Mouse (Mus musculus) midbrain, embryonic 10.5 days (tissue): ENCODE results near the gene Kif13a. TPM values are rescaled to one million over a fixed set of nuclear protein-coding genes. Genes with fewer than 3 reads are reported as not detected.
A peak's percentile ranks its signal among the peaks of the same experiment; 100 is the strongest.

Source experiments
- DNase-seq: peaks from one replicate; pipeline ENCODE4 v3.0.0-alpha.2; 2017; ENCODE audit warnings: low spot score
- H3K27ac ChIP-seq: fragments of 300-500 bp; sonication (generic); replicated peaks from 2 replicates; pipeline ENCODE4 v1.5.1; 2016; ENCODE audit warnings: mild to moderate bottlenecking
- H3K27me3 ChIP-seq: fragments of 300-500 bp; sonication (generic); 2 replicates; pipeline ENCODE4 v1.6.1; 2016; ENCODE audit warnings: low read depth, mild to moderate bottlenecking; ENCODE audit not compliant: poor library complexity, severe bottlenecking
- H3K36me3 ChIP-seq: fragments of 300-500 bp; sonication (generic); 2 replicates; pipeline ENCODE4 v1.6.1; 2016; ENCODE audit warnings: mild to moderate bottlenecking, moderate library complexity
- H3K4me1 ChIP-seq: fragments of 300-500 bp; sonication (generic); 2 replicates; pipeline ENCODE4 v1.6.1; 2016
- H3K4me3 ChIP-seq: fragments of 300-500 bp; sonication (generic); 2 replicates; pipeline ENCODE4 v1.5.1; 2016; ENCODE audit warnings: mild to moderate bottlenecking, moderate library complexity
- H3K9me3 ChIP-seq: fragments of 300-500 bp; sonication (generic); replicated peaks from 2 replicates; pipeline ENCODE4 v1.6.1; 2016; ENCODE audit warnings: mild to moderate bottlenecking
- WGBS: fragments of 180-500 bp; shearing (Covaris S2); methylation state at CpG from one replicate; pipeline ENCODE4 v1.1.7; 2016; 5-methylcytosine and 5-hydroxymethylcytosine counted together
- polyA plus RNA-seq: library from polyadenylated mRNA; unstranded; fragments of >200 nt; fragmentation: Nextera tagmentation; extraction: Ambion mirVana; gene quantifications from 2 replicates; pipeline ENCODE4 v1.2.1, GENCODE M21; 2016

The Kif13a gene
- polyA plus RNA-seq, 1 experiment from 2014 or later: 9.1 TPM

- no peak for DNase-seq
- H3K9me3 ChIP-seq: no peaks in the 10 kb centered on the region
Observed at GRCm38 (mm10) chr13:46872732-46873131, 56.9 kb downstream of the Kif13a start.

GRCm38 (mm10) chr13:46872194-46872593 is 57.5 kb downstream of the Kif13a start:
- Histone ChIP-seq H3K4me3 (no peak overlapping the region), H3K4me1 (peaks cover 23% of the 10 kb centered on the region), H3K27ac (0 out of 2 replicates have a peak overlapping the region, but pooled peaks have one; percentile 3), H3K27me3 (no peaks in the 10 kb centered on the region), H3K9me3 (no peaks in the 10 kb centered on the region), H3K36me3 (peaks cover 4% of the 10 kb centered on the region; the same call in 1 of the 2 replicates)
- peak; percentile 17 for DNase-seq
- 80% methylated on average over 6 of the region's 6 CpGs for WGBS

More at GRCm38 (mm10) chr13:46872732-46873131, 56.9 kb downstream of the Kif13a start:
- Histone ChIP-seq H3K4me3 (no peak overlapping the region), H3K27me3 (no peaks in the 10 kb centered on the region), H3K27ac (no peak overlapping the region), H3K4me1 (peaks cover 23% of the 10 kb centered on the region), H3K36me3 (peaks cover 4% of the 10 kb centered on the region; the same call in 1 of the 2 replicates)
- WGBS: 91% methylated on average over 11 of the region's 11 CpGs

GRCm38 (mm10) chr13:46869464-46869863 is 60.2 kb downstream of the Kif13a start:
- Histone ChIP-seq H3K4me1 (peaks cover 23% of the 10 kb centered on the region), H3K36me3 (peaks cover 4% of the 10 kb centered on the region; the same call in 1 of the 2 replicates), H3K27me3 (no peaks in the 10 kb centered on the region), H3K27ac (no peak overlapping the region), H3K9me3 (no peaks in the 10 kb centered on the region), H3K4me3 (no peak overlapping the region)
- no peak for DNase-seq
- WGBS: 94% methylated on average over 13 of the region's 13 CpGs

GRCm38 (mm10) chr13:46863169-46863748 is 66.4 kb downstream of the Kif13a start:
- no peaks in the 10 kb centered on the region for H3K27me3 ChIP-seq
- no peaks in the 10 kb centered on the region for H3K4me1 ChIP-seq
- H3K27ac ChIP-seq: no peak overlapping the region
- WGBS: 94% methylated on average over 3 of the region's 3 CpGs
- H3K4me3 ChIP-seq: no peak overlapping the region
- no peaks in the 10 kb centered on the region for H3K36me3 ChIP-seq
- no peaks in the 10 kb centered on the region for H3K9me3 ChIP-seq
- DNase-seq: no peak

DNA sequence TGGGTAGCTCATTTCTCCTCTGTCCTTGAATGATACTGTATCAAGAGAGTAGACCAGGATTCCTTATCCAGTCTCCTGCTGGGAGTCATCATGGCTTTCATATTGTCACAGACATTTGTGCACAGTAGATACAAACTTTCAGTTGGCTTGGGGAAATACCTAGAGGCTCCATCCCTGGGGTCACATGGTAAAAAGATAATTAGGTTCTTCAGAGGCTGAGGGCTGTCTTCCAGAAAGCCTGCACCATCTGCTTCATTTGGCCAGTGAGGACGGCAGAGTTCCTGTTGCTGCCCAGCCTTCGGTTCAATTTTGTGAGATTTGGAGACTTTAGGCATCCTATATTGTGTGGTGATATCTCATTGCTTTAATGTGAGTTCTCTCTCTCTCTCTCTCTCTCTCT is 69.8 kb downstream of the Kif13a start:
- Histone ChIP-seq H3K4me1 (no peaks in the 10 kb centered on the region), H3K4me3 (no peak overlapping the region), H3K36me3 (no peaks in the 10 kb centered on the region), H3K27ac (no peak overlapping the region), H3K9me3 (no peaks in the 10 kb centered on the region), H3K27me3 (no peaks in the 10 kb centered on the region)
- no peak for DNase-seq
- WGBS: 92% methylated on average over 2 of the region's 2 CpGs

GRCm38 (mm10) chr13:46859173-46859572 is 70.5 kb downstream of the Kif13a start:
- Histone ChIP-seq H3K27me3 (no peaks in the 10 kb centered on the region), H3K9me3 (no peaks in the 10 kb centered on the region), H3K27ac (no peak overlapping the region), H3K4me3 (no peak overlapping the region), H3K4me1 (no peaks in the 10 kb centered on the region), H3K36me3 (no peaks in the 10 kb centered on the region)
- no peak for DNase-seq
- 99% methylated on average over 2 of the region's 2 CpGs for WGBS

GRCm38 (mm10) chr13:46858835-46859152 is 70.9 kb downstream of the Kif13a start:
- H3K27ac ChIP-seq: no peak overlapping the region
- no peaks in the 10 kb centered on the region for H3K36me3 ChIP-seq
- no peaks in the 10 kb centered on the region for H3K27me3 ChIP-seq
- WGBS: 85% methylated on average over 8 of the region's 8 CpGs
- H3K4me1 ChIP-seq: no peaks in the 10 kb centered on the region
- H3K4me3 ChIP-seq: no peak overlapping the region
- DNase-seq: no peak
- no peaks in the 10 kb centered on the region for H3K9me3 ChIP-seq

GRCm38 (mm10) chr13:46858143-46858834 is 71.4 kb downstream of the Kif13a start:
- H3K36me3 ChIP-seq: peaks cover under 1% of the 10 kb centered on the region; the same call in 1 of the 2 replicates
- H3K4me3 ChIP-seq: no peak overlapping the region
- H3K9me3 ChIP-seq: no peaks in the 10 kb centered on the region
- H3K27ac ChIP-seq: no peak overlapping the region
- H3K4me1 ChIP-seq: no peaks in the 10 kb centered on the region
- no peaks in the 10 kb centered on the region for H3K27me3 ChIP-seq
- DNase-seq: no peak
- WGBS: 92% methylated on average over 8 of the region's 8 CpGs

DNA sequence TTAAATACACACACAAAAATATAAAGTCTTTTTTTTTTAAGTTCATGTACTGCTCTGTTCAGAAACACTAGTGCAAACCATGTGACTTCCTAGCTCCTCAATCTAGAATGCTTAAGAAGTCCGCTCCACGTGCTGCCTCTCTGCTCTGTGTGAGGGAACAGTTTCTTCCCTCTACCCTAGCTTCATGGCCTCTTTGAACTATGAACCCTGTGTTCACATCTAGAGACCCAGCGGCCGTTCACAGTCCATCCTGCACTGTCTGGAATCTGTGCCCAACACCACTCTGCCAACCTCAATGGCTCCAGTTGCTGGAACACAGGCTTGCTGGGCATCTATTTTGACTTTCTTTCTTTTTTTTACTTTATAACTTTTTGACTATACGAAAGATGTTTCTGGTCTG is 75.2 kb downstream of the Kif13a start:
- WGBS: 94% methylated on average over 5 of the region's 5 CpGs
- no peak for DNase-seq
- no peaks in the 10 kb centered on the region for H3K9me3 ChIP-seq

DNA sequence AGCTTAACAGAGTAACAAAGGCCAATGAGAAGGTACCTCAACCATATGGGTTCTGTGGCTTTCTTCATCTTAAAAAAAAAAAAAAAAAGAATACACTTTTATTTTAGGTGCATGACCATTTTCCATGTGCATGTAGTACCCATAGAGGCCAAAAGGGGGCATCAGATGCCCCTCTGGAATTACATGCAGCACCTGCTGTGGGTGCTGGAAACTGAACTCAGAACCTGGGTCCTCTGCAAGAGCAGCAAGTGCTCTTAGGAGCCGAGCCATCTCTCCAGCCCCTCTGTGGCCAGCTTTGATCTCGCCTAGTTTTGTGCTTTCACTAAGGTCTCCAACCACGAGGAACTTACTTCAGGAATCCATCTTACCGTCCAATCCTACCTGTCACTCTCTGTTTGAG is 77.2 kb downstream of the Kif13a start:
- Histone ChIP-seq H3K27ac (no peak overlapping the region), H3K9me3 (no peaks in the 10 kb centered on the region), H3K4me3 (no peak overlapping the region), H3K36me3 (peaks cover 3% of the 10 kb centered on the region; the same call in 1 of the 2 replicates), H3K4me1 (no peaks in the 10 kb centered on the region), H3K27me3 (no peaks in the 10 kb centered on the region)
- DNase-seq: no peak
- 97% methylated on average over 4 of the region's 4 CpGs for WGBS

More for the DNA sequence above, 75.2 kb downstream of the Kif13a start:
- H3K27me3 ChIP-seq: no peaks in the 10 kb centered on the region
- no peak overlapping the region for H3K27ac ChIP-seq
- H3K4me3 ChIP-seq: no peak overlapping the region
- no peaks in the 10 kb centered on the region for H3K4me1 ChIP-seq
- peaks cover 3% of the 10 kb centered on the region; the same call in 1 of the 2 replicates for H3K36me3 ChIP-seq

DNA sequence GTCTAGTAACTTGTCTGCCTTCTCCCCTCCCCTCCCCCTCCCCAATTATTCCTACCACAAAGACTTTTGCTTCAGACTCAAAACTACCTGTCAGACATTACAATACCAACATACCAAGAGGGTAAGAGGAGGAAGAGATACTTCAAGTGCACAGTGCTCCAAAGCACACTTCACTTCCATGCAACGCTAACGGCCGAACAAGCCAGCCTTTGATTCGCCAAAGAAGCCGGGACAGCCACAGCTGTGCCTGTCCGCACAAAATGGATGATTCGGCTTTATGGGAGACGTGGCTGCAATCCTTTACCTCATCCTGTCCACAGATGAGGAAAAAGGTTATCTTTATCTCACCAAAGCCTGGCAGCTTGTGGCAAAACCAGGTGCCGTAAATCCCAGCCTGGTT is 84.2 kb downstream of the Kif13a start:
- 95% methylated on average over 9 of the region's 9 CpGs for WGBS
- peaks cover 2% of the 10 kb centered on the region; the same call in 1 of the 2 replicates for H3K4me1 ChIP-seq
- no peak overlapping the region for H3K27ac ChIP-seq
- DNase-seq: no peak
- H3K9me3 ChIP-seq: no peaks in the 10 kb centered on the region
- no peaks in the 10 kb centered on the region for H3K27me3 ChIP-seq
- peaks cover 13% of the 10 kb centered on the region; the same call in 1 of the 2 replicates for H3K36me3 ChIP-seq
- no peak overlapping the region for H3K4me3 ChIP-seq

GRCm38 (mm10) chr13:46844561-46845235 is 85.0 kb downstream of the Kif13a start:
- H3K4me3 ChIP-seq: no peak overlapping the region
- H3K27me3 ChIP-seq: no peaks in the 10 kb centered on the region
- no peak for DNase-seq
- H3K9me3 ChIP-seq: no peaks in the 10 kb centered on the region
- H3K27ac ChIP-seq: no peak overlapping the region
- peaks cover 5% of the 10 kb centered on the region; the same call in 1 of the 2 replicates for H3K4me1 ChIP-seq
- WGBS: 90% methylated on average over 12 of the region's 12 CpGs
- peaks cover 13% of the 10 kb centered on the region; the same call in 1 of the 2 replicates for H3K36me3 ChIP-seq

DNA sequence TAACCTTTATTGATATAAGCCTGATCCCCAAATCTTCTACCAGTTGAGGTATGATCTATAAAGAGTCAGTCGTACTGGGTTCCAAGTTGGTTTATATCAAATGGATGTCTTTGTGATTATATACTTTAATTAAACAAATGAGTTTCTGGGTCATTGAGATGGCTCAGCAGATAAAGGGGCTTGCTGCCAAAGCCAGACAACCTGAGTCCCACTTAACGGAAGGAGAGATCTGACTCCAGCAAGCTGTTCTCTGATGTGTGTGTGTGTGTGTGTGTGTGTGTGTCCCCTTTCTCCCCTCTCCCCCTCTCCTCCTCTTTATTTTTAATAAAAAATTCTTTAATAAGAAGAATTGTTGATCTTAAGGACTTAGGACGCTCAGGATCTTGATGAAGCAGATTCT is 86.0 kb downstream of the Kif13a start:
- H3K36me3 ChIP-seq: peaks cover 13% of the 10 kb centered on the region; the same call in 1 of the 2 replicates
- 89% methylated on average over 3 of the region's 3 CpGs for WGBS
- H3K27ac ChIP-seq: no peak overlapping the region
- H3K4me3 ChIP-seq: no peak overlapping the region
- H3K27me3 ChIP-seq: no peaks in the 10 kb centered on the region
- H3K4me1 ChIP-seq: peaks cover 5% of the 10 kb centered on the region; the same call in 1 of the 2 replicates
- DNase-seq: no peak
- H3K9me3 ChIP-seq: no peaks in the 10 kb centered on the region
